Mouse (Mus musculus) thymus, adult 2 months (tissue): ENCODE data around the gene Olfr1393.

Experiments
- CTCF ChIP-seq: fragments of 200-500 bp; IDR thresholded peaks from 2 replicates; pipeline ENCODE4 v1.5.1; 2012; ENCODE audit warnings: mild to moderate bottlenecking, control low read depth, low read length, moderate library complexity, borderline replicate concordance; ENCODE audit not compliant: control insufficient read depth, poor library complexity, insufficient read depth; ENCODE audit errors: extremely low read depth
- POLR2A ChIP-seq: fragments of 200-500 bp; IDR thresholded peaks from 2 replicates; pipeline ENCODE4 v1.6.1; 2012; ENCODE audit warnings: mild to moderate bottlenecking, low read length, control low read depth, moderate library complexity; ENCODE audit not compliant: control insufficient read depth, poor library complexity, insufficient read depth; ENCODE audit errors: extremely low read depth

DNA sequence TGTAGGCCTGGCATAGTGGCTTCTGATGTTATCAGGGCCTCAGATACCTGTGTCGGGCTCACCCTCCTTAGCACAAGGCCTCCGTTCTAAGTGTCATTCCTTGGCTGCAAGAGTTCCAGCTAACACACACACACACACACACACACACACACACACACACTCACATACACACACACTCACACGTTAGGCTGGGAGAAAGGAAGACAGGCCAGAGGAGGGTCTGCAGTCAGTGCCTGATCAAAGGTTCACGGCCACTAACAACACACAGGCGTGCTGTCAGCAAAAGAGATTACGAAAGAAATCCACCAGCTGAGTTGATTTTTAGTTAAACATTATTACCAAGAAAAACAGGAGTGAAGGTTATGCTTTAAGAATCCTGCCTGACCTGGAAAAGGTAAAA, 11.4 kb upstream of the Olfr1393 start:
- TF ChIP-seq POLR2A = no peak
- no peak for TF ChIP-seq CTCF
